Mouse (Mus musculus): ENCODE measurements around the gene Slc1a7. TPM values are rescaled to one million over a fixed set of nuclear protein-coding genes. Genes with fewer than 3 reads are reported as not detected.
A peak's percentile ranks its signal among the peaks of the same experiment; 100 is the strongest.

The Slc1a7 gene
- polyA plus RNA-seq, 1 experiment from 2014 or later, result not detected

DNA sequence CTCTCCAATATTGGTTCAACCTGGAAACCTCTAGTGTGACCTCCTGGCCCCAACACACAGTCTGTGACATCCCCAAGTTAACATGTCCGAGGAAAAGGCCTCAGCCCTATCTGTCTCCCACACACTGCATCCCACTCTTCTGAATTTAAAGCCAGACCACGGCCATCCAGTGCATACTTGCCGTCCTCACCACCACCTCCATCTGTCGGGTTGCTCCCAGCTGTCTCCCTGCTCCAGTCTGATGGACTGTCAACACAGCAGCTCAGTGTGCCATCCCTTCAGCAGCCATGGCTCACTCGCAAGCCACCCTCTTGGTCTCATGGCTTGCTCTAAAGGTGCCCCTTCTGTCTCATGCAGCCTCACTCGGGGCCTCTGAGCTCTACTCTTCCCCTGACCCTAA is 27.6 kb downstream of the Slc1a7 start:
- Histone ChIP-seq H3K36me3 (ENCODE audit: control insufficient read depth, insufficient read depth, low read length) (no peaks in the 10 kb centered on the region), H3K4me2 (no peak overlapping the region), H3K9ac (ENCODE audit: low read length) (no peak overlapping the region), H3K27me3 (ENCODE audit: control insufficient read depth, insufficient read depth, low read length) (no peaks in the 10 kb centered on the region), H3K9me3 (ENCODE audit: control insufficient read depth, low read length) (no peaks in the 10 kb centered on the region), H3K4me1 (ENCODE audit: control insufficient read depth, insufficient read depth, low read length) (no peaks in the 10 kb centered on the region), H3K27ac (ENCODE audit: low read depth, low read length) (no peak overlapping the region), H3K4me3 (ENCODE audit: low read depth, low read length) (no peak overlapping the region)
- DNase-seq (ENCODE audit: low spot score, missing footprints) (peak; percentile 60), ATAC-seq (ENCODE audit: low FRiP score) (no peak)
- 81% methylated on average over 6 of the region's 6 CpGs for WGBS

- Histone ChIP-seq H3K4me3 (ENCODE audit: low read depth, low read length) (no peak overlapping the region), H3K4me2 (no peak overlapping the region), H3K4me1 (ENCODE audit: control insufficient read depth, insufficient read depth, low read length) (no peaks in the 10 kb centered on the region), H3K27ac (ENCODE audit: low read depth, low read length) (no peak overlapping the region), H3K9me3 (ENCODE audit: control insufficient read depth, low read length) (no peaks in the 10 kb centered on the region), H3K9ac (ENCODE audit: low read length) (no peak overlapping the region), H3K27me3 (ENCODE audit: control insufficient read depth, insufficient read depth, low read length) (no peaks in the 10 kb centered on the region), H3K36me3 (ENCODE audit: control insufficient read depth, insufficient read depth, low read length) (no peaks in the 10 kb centered on the region)
- WGBS, result 91% methylated on average over 9 of the region's 9 CpGs
- ATAC-seq (ENCODE audit: low FRiP score) (no peak), DNase-seq (ENCODE audit: low spot score, missing footprints) (peak; percentile 17)
These were observed 28.4 kb downstream of the Slc1a7 start for GRCm38 (mm10) chr4:107996418-107996986.

DNA sequence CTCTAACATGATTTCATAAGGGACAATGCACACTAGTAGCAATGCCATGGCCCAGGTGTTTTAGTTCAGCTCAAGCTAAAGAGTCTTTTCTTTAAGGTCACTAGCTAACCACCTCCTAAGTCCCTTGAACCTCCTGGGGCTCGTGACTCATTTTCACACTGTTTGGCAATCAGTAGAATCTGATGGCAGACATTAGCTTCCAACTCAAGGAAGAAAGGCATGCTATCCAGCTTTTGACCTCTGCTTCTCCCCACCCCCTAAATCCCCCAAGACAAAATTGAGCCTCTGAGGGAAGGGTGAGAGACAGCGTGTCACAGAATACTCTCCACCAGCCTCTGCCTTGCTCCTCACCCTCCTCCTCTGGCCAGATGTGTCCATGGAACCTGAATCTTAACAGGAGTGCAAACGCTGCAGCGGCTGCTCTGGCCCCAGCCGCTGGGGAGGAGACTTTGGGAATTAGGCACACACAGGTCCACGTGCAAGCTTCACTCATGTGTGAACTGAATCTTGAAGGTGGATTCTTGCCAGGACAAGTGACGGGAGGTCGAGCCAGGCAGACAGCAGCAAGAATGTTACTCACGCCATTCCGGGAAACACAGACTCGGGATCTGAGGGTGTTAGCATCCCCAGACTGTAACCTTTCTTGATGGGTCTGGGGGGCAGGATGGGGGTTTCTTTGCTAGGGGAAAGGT is 30.7 kb downstream of the Slc1a7 start:
- H3K27ac ChIP-seq (ENCODE audit: low read depth, low read length), result no peak overlapping the region
- DNase-seq (ENCODE audit: low spot score, missing footprints), result peak; percentile 77
- no peaks in the 10 kb centered on the region for H3K36me3 ChIP-seq (ENCODE audit: control insufficient read depth, insufficient read depth, low read length)
- ATAC-seq (ENCODE audit: low FRiP score), result no peak
- H3K4me1 ChIP-seq (ENCODE audit: control insufficient read depth, insufficient read depth, low read length), result no peaks in the 10 kb centered on the region
- H3K4me2 ChIP-seq, result no peak overlapping the region
- no peak overlapping the region for H3K4me3 ChIP-seq (ENCODE audit: low read depth, low read length)
- no peaks in the 10 kb centered on the region for H3K27me3 ChIP-seq (ENCODE audit: control insufficient read depth, insufficient read depth, low read length)
- WGBS, result 35% methylated on average over 11 of the region's 11 CpGs
- no peak overlapping the region for H3K9ac ChIP-seq (ENCODE audit: low read length)
- no peaks in the 10 kb centered on the region for H3K9me3 ChIP-seq (ENCODE audit: control insufficient read depth, low read length)

DNA sequence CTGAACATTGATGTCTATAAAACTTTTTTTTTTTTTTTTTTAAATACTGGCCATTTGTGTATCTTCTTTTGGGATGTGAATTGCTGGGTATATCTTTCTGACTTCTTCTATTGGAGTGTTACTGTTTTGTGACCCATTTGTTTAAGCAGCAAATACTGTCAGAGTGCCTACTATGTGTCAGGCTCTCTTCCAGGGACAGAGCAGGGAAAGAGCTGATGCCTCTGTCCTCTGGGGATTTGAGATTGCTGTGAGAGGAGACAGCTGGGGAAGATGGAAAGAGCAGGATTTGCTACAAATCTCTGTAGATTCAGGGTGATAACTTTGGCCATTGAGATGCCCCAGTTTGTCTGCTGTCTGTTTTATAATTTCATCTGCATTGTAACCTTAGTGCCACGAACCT is 31.2 kb downstream of the Slc1a7 start:
- no peak for ATAC-seq (ENCODE audit: low FRiP score)
- H3K27me3 ChIP-seq (ENCODE audit: control insufficient read depth, insufficient read depth, low read length), result no peaks in the 10 kb centered on the region
- H3K4me3 ChIP-seq (ENCODE audit: low read depth, low read length), result no peak overlapping the region
- no peak overlapping the region for H3K27ac ChIP-seq (ENCODE audit: low read depth, low read length)
- no peaks in the 10 kb centered on the region for H3K36me3 ChIP-seq (ENCODE audit: control insufficient read depth, insufficient read depth, low read length)
- peak; percentile 14 for DNase-seq (ENCODE audit: low spot score, missing footprints)
- no peak overlapping the region for H3K4me2 ChIP-seq
- H3K9ac ChIP-seq (ENCODE audit: low read length), result no peak overlapping the region
- H3K9me3 ChIP-seq (ENCODE audit: control insufficient read depth, low read length), result no peaks in the 10 kb centered on the region
- H3K4me1 ChIP-seq (ENCODE audit: control insufficient read depth, insufficient read depth, low read length), result no peaks in the 10 kb centered on the region
- WGBS, result 79% methylated on average over 1 of the region's 1 CpGs

DNA sequence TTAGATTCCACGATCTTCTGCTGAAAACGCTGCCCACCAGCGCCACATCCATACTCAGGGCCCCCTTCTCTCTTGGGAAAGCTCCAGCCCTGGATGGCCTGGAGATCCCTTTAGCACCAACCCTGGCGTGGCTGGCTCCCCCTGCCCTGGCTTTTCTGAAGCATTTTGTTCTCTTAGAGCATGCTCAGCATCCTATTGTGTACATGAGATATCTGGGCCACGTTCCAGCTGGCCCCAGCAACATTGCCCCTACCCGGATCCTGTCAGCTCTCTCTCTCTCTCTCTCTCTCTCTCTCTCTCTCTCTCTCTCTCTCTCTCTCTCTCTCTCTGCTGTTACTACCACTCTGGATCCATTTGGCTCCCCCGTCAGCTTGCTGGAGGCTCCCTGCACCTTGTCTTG is 37.2 kb downstream of the Slc1a7 start:
- DNase-seq (ENCODE audit: low spot score, missing footprints), result no peak
- no peak overlapping the region for H3K27ac ChIP-seq (ENCODE audit: low read depth, low read length)
- H3K27me3 ChIP-seq (ENCODE audit: control insufficient read depth, insufficient read depth, low read length), result no peaks in the 10 kb centered on the region
- no peak overlapping the region for H3K9ac ChIP-seq (ENCODE audit: low read length)
- no peaks in the 10 kb centered on the region for H3K36me3 ChIP-seq (ENCODE audit: control insufficient read depth, insufficient read depth, low read length)
- H3K4me3 ChIP-seq (ENCODE audit: low read depth, low read length), result no peak overlapping the region
- 77% methylated on average over 7 of the region's 7 CpGs for WGBS
- H3K9me3 ChIP-seq (ENCODE audit: control insufficient read depth, low read length), result no peaks in the 10 kb centered on the region
- no peak for ATAC-seq (ENCODE audit: low FRiP score)
- no peaks in the 10 kb centered on the region for H3K4me1 ChIP-seq (ENCODE audit: control insufficient read depth, insufficient read depth, low read length)
- H3K4me2 ChIP-seq, result no peak overlapping the region

- Histone ChIP-seq H3K4me3 (ENCODE audit: low read depth, low read length) (no peak overlapping the region), H3K36me3 (ENCODE audit: control insufficient read depth, insufficient read depth, low read length) (no peaks in the 10 kb centered on the region), H3K27ac (ENCODE audit: low read depth, low read length) (no peak overlapping the region), H3K9me3 (ENCODE audit: control insufficient read depth, low read length) (no peaks in the 10 kb centered on the region), H3K9ac (ENCODE audit: low read length) (no peak overlapping the region), H3K4me1 (ENCODE audit: control insufficient read depth, insufficient read depth, low read length) (no peaks in the 10 kb centered on the region), H3K27me3 (ENCODE audit: control insufficient read depth, insufficient read depth, low read length) (no peaks in the 10 kb centered on the region), H3K4me2 (no peak overlapping the region)
- DNase-seq (ENCODE audit: low spot score, missing footprints), result no peak
- no peak for ATAC-seq (ENCODE audit: low FRiP score)
- 83% methylated on average over 7 of the region's 7 CpGs for WGBS
These were observed 39.5 kb downstream of the Slc1a7 start for GRCm38 (mm10) chr4:108007532-108008103.

DNA sequence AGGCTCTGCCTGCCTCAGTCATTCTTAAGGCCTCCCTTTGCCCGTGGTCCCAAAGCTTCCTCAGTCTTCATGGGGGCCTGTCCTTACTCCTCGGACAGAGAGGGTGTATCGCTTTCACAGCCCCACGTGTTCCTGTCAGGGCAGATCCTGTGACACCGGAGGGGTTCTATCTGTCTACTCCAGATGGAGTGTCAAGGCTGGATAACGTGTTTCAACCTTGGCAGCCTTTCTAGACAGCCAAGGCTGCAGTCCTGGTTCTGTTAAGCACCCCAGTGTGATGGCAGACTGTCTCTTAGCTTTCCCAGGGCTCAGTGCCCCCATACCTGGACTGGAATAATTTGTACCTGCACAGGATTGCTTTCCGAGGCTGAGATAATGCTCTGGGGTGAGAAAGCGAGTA is 40.4 kb downstream of the Slc1a7 start:
- 82% methylated on average over 8 of the region's 8 CpGs for WGBS
- DNase-seq (ENCODE audit: low spot score, missing footprints) (no peak), ATAC-seq (ENCODE audit: low FRiP score) (no peak)
- Histone ChIP-seq H3K4me3 (ENCODE audit: low read depth, low read length) (no peak overlapping the region), H3K4me1 (ENCODE audit: control insufficient read depth, insufficient read depth, low read length) (no peaks in the 10 kb centered on the region), H3K4me2 (no peak overlapping the region), H3K9me3 (ENCODE audit: control insufficient read depth, low read length) (no peaks in the 10 kb centered on the region), H3K9ac (ENCODE audit: low read length) (no peak overlapping the region), H3K27me3 (ENCODE audit: control insufficient read depth, insufficient read depth, low read length) (no peaks in the 10 kb centered on the region), H3K27ac (ENCODE audit: low read depth, low read length) (no peak overlapping the region), H3K36me3 (ENCODE audit: control insufficient read depth, insufficient read depth, low read length) (no peaks in the 10 kb centered on the region)

- WGBS, result 78% methylated on average over 2 of the region's 2 CpGs
- H3K27ac ChIP-seq (ENCODE audit: low read depth, low read length), result no peak overlapping the region
- H3K4me2 ChIP-seq, result no peak overlapping the region
- ATAC-seq (ENCODE audit: low FRiP score) (no peak), DNase-seq (ENCODE audit: low spot score, missing footprints) (no peak)
- no peaks in the 10 kb centered on the region for H3K36me3 ChIP-seq (ENCODE audit: control insufficient read depth, insufficient read depth, low read length)
- no peaks in the 10 kb centered on the region for H3K27me3 ChIP-seq (ENCODE audit: control insufficient read depth, insufficient read depth, low read length)
- H3K4me1 ChIP-seq (ENCODE audit: control insufficient read depth, insufficient read depth, low read length), result no peaks in the 10 kb centered on the region; the same call in 1 of the 2 replicates
- H3K4me3 ChIP-seq (ENCODE audit: low read depth, low read length), result no peak overlapping the region
- no peaks in the 10 kb centered on the region for H3K9me3 ChIP-seq (ENCODE audit: control insufficient read depth, low read length)
- H3K9ac ChIP-seq (ENCODE audit: low read length), result no peak overlapping the region
These were observed 46.3 kb downstream of the Slc1a7 start for GRCm38 (mm10) chr4:108014466-108014865.

GRCm38 (mm10) chr4:108015067-108015765 is 47.1 kb downstream of the Slc1a7 start:
- 62% methylated on average over 14 of the region's 14 CpGs for WGBS
- ATAC-seq (ENCODE audit: low FRiP score) (0 out of 2 replicates have a peak, but pooled peaks have one; percentile 38), DNase-seq (ENCODE audit: low spot score, missing footprints) (no peak)
- H3K27me3 ChIP-seq (ENCODE audit: control insufficient read depth, insufficient read depth, low read length), result no peaks in the 10 kb centered on the region
- H3K4me3 ChIP-seq (ENCODE audit: low read depth, low read length), result no peak overlapping the region
- no peak overlapping the region for H3K27ac ChIP-seq (ENCODE audit: low read depth, low read length)
- no peak overlapping the region for H3K9ac ChIP-seq (ENCODE audit: low read length)
- no peaks in the 10 kb centered on the region; the same call in 1 of the 2 replicates for H3K4me1 ChIP-seq (ENCODE audit: control insufficient read depth, insufficient read depth, low read length)
- H3K36me3 ChIP-seq (ENCODE audit: control insufficient read depth, insufficient read depth, low read length), result no peaks in the 10 kb centered on the region
- no peak overlapping the region for H3K4me2 ChIP-seq
- H3K9me3 ChIP-seq (ENCODE audit: control insufficient read depth, low read length), result no peaks in the 10 kb centered on the region
